Mouse (Mus musculus) brain, embryonic 14.5 days (tissue): ENCODE data around the gene Prss36.

ENCODE experiments used
- CTCF ChIP-seq: fragments of 200-500 bp; IDR thresholded peaks from 2 replicates; pipeline ENCODE4 v1.5.1; 2012; ENCODE audit warnings: inconsistent platforms, mild to moderate bottlenecking, moderate library complexity, borderline replicate concordance; ENCODE audit not compliant: insufficient read depth, insufficient read length; ENCODE audit errors: extremely low read depth
- POLR2A ChIP-seq: fragments of 200-500 bp; IDR thresholded peaks from 2 replicates; pipeline ENCODE4 v1.6.1; 2012; ENCODE audit warnings: mild to moderate bottlenecking, inconsistent platforms, borderline replicate concordance; ENCODE audit not compliant: poor library complexity, insufficient read depth, insufficient read length, severe bottlenecking; ENCODE audit errors: extremely low read depth

GRCm38 (mm10) chr7:127908656-127909055 is 37.9 kb downstream of the Prss36 start:
- TF ChIP-seq CTCF, result no peak
- no peak for TF ChIP-seq POLR2A
